Mouse (Mus musculus): Measurements from ENCODE around the gene Map4k3. TPM values are rescaled to one million over a fixed set of nuclear protein-coding genes. Genes with fewer than 3 reads are reported as not detected.
"Not testable (repeated sequence)": the region's sequence is repeated elsewhere in the genome, so short reads cannot be mapped to it uniquely, and the experiment has no call there.

Gene Map4k3
- total RNA-seq, 2 experiments from 2014 or later: 16.4 to 17.3 TPM

DNA sequence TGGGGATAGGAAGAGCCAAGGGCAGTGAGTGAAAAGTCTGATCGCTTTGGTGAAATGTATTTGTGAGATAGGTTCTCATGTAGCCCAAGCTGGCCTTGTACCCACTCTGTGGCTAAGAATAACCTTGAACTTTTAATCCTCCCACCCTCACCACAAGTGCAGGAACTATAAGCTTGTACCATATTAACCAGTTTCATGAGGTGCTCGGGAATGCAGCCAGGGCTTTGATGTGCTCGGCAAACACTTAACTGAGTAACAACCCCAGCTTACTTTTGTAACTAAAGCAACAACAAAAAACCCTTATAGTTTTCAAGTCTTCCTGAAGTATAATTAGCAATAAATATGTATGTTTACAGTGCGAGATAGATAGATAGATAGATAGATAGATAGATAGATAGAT is 4.0 kb upstream of the Map4k3 start:
- no peak for DNase-seq
- intact Hi-C loops (cut with DNase I; ENCODE audit: low total_unique reads): no loop called here

DNA sequence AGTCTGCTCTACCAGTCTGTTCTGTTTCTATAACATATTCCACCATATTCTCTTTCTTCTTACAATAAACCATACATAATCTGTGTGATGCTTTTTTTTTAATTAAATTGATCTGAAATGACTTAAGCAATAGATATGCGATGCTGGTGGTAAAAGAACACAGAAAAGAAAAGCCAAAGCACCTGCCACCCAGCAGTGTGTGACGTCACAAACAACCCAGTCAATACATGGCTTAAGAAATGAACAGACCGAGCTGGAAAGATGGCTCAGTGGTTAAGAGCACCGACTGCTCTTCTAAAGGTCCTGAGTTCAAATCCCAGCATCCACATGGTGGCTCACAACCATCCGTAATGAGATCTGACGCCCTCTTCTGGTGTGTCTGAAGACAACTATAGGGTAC is 2.0 kb upstream of the Map4k3 start:
- intact Hi-C loops (cut with DNase I; ENCODE audit: low total_unique reads); DNase-seq: not testable (repeated sequence)

DNA sequence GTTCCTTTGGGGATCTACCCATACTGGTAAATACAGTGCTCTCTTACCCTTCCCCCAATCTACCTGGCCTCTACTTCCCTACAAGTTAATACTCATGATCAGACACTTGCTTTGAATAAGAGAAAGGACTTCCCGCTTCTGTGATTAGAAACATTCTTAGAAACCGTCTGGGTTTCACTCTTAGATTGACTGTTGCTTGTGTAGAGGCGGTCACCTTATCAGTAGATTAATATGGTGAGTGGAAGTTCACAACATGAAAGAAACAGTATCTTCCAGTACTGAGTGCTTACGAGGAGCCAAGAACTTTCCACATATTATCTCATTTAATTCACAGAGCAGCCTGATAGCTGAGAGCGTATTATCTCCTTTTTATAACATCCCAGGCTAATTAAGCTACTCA is 1.5 kb upstream of the Map4k3 start:
- DNase-seq: no peak
- intact Hi-C loops (cut with DNase I; ENCODE audit: low total_unique reads): no loop called here

GRCm38 (mm10) chr17:80729080-80729749 is 930 bp upstream of the Map4k3 start:
- DNase-seq: no peak
- intact Hi-C loops (cut with DNase I; ENCODE audit: low total_unique reads): no loop called here

- intact Hi-C loops (cut with DNase I; ENCODE audit: low total_unique reads): no loop called here
These were observed 839 bp downstream of the Map4k3 start for GRCm38 (mm10) chr17:80727341-80727951.

DNA sequence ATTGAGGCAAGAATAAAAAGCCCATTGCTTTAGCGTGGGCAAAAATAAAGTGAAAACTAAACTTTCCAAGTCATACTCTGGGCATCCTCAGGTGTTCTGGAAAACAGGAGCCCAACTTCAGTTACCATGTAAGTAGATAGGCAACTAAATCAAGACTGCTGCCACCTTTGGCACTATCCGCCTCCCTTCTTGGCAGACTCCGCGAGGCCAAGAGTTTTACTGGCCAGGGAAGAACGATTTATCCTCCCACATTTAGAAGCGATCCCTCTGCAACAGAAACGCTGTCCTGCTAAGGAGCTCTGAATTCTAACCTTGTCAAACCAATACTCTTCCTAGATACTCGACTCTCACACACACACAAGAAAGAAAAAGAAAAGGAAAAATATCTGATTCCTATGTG is 1.5 kb downstream of the Map4k3 start:
- intact Hi-C loops (cut with DNase I; ENCODE audit: low total_unique reads): no loop called here

More at GRCm38 (mm10) chr17:80727341-80727951, 839 bp downstream of the Map4k3 start:
- DNase-seq: peak; percentile 53

DNA sequence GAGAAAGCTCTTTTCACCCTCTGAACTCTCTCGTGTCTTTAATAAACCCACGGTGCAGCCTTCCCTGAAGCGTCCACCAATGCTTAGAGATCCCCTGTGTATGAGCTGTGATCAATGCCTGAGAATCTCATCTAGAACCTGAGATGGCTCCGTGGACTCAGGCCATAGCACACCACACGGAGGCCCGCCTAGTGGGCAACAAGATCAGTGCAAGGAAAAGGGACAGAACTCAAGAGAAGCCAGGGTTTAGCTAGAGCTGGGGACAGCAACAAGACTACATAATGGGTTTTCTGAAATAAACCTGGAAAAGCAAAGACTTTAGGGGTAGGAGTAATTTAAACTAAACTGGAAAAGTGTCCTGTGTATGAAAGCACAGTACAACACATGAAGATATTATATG is 5.2 kb downstream of the Map4k3 start:
- intact Hi-C loops (cut with DNase I; ENCODE audit: low total_unique reads): no loop called here

More for the DNA sequence above, 1.5 kb downstream of the Map4k3 start:
- peak; percentile 59 for DNase-seq

DNA sequence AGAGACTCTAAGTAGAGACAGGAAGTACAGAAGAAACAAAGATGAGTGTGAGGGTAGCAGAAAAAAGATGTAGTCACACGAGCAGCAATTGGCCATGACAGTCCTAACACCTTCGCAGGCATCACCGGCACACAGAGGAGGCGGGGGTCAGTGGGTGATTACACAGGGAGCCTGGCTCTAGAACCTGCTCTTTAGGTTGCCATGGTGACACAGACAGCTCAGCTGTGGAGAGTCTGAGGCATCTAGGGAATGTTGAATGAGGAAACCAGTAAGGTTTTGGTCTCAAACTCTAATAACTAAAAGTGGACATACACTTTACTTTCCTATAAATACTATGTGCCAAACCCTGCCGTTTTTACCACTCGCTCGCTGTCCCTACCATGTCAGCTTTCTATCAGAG is 6.6 kb downstream of the Map4k3 start:
- intact Hi-C loops (cut with DNase I; ENCODE audit: low total_unique reads): no loop called here

More for the DNA sequence above, 5.2 kb downstream of the Map4k3 start:
- DNase-seq: no peak

DNA sequence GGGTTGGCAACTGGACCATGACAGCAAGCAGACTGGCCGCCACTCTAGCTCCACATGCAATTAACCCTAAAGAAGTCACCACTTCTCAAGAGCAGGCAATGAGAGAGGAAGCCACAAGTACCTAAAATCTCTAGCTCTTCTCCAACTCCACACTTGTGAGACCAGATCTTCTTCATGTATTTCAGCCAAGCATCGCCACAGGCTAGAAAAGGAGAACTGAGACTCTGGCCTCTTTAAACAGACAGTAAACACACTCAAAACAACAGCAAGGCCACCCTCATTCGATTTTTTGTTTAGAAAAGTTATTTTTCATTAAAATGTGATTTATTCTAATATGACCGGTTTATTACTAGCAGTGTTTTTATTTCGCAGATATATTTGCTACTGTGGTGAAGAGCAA is 9.0 kb downstream of the Map4k3 start:
- no peak for DNase-seq
- intact Hi-C loops (cut with DNase I; ENCODE audit: low total_unique reads): no loop called here

More for the DNA sequence above, 6.6 kb downstream of the Map4k3 start:
- no peak for DNase-seq

DNA sequence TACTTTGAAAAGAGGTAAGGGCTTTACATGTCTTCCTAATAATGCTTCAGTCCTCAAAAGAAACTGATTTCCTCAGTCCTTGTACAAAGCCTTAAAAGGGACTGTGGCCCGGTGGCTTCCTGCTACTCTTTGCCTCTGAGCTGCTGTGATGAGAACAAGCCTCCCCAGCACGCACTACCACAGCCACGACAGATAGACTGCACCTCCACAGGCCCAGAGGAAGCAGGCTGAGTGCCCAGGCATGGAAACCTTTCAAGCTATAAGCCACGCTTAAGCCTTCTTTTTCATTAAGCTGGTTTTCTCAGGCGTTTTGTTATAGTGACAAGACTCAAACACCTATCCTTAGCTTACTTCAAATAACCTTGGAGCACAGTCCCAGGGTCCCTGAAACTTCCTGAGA is 10.0 kb downstream of the Map4k3 start:
- no peak for DNase-seq
- intact Hi-C loops (cut with DNase I; ENCODE audit: low total_unique reads): no loop called here

GRCm38 (mm10) chr17:80713588-80713987 is 14.7 kb downstream of the Map4k3 start:
- no peak for DNase-seq
- intact Hi-C loops (cut with DNase I; ENCODE audit: low total_unique reads): no loop called here

GRCm38 (mm10) chr17:80709921-80710838 is 18.1 kb downstream of the Map4k3 start:
- DNase-seq: peak; percentile 35
- intact Hi-C loops (cut with DNase I; ENCODE audit: low total_unique reads): no loop called here

DNA sequence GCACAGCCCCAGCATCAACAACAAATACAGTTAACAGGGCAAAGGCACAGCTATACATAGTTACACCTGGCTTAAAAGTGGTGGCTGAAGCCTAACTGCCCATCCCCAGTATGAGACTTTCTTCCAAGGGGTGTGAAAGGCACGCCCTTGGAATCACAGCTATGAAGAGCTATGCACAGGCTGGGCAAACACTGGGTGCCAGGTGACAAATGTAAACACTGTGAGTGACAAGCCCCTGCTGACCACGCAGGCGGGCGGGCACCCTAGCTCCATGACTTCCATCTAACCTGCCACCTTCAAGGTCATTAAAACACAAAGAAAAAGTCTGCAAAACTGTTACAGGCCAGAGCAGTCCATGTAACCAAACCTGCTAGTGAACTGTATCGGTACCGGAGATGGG is 19.5 kb downstream of the Map4k3 start:
- intact Hi-C loops (cut with DNase I; ENCODE audit: low total_unique reads): no loop called here
- DNase-seq: no peak

- DNase-seq: no peak
- intact Hi-C loops (cut with DNase I; ENCODE audit: low total_unique reads): no loop called here
These were observed 21.1 kb downstream of the Map4k3 start for GRCm38 (mm10) chr17:80707176-80707575.

- intact Hi-C loops (cut with DNase I; ENCODE audit: low total_unique reads): no loop called here
- no peak for DNase-seq
These were observed 21.7 kb downstream of the Map4k3 start for GRCm38 (mm10) chr17:80706608-80707007.

DNA sequence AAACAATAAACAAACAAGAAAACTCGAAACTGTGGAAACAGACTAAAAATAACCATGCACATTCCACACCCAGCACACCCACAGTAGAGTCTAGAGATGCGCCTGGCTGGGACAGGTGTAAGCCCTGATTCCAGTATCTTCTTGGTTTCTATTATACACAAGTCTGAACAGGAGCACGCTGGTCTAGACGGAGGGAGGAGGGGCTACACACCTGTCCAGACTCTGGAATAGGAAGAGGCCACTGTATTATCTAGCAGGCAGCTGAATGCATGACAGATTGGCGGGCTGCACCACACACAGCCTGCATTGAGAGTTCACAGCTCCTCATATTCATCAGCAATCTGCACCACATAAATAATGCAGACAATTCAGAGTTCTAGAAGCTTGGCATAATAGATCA is 26.6 kb downstream of the Map4k3 start:
- DNase-seq: no peak

GRCm38 (mm10) chr17:80698930-80699329 is 29.4 kb downstream of the Map4k3 start:
- DNase-seq: no peak

More for the DNA sequence above, 26.6 kb downstream of the Map4k3 start:
- intact Hi-C loops (cut with DNase I; ENCODE audit: low total_unique reads): no loop called here

DNA sequence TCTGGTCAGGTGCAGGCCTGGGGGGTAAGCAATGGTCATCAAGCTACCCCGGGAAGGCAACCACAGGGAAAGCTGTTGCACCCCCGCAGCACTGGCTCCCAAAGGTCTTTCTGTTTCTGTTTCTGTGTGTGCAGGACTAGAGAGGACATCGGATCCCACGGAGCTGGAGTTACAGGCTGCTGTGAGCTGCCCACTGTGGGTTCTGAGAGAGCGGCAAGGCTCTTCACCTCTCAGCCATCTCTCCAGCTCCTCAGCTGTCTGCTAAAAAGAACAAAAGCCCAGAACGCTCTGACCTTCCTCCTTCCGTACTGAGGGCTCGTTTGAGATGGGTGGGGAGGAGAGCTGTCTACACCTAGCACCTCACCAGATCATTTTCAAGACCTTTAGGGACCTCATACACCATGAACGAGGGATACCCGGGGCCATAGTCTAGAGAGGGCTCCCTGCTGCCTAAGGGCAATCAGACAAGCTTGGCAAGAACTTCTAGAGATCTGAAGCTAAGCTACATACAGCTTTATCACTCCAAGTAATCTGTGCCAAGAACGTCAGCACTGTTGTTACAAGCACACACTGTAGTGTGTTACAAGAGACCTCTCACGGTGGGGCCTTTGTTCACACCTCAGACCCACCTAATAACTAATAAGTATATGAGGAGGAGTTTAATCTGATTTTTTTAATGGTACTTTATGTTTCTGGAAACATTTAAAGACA is 29.9 kb downstream of the Map4k3 start:
- intact Hi-C loops (cut with DNase I; ENCODE audit: low total_unique reads): no loop called here
- no peak for DNase-seq

More at GRCm38 (mm10) chr17:80698930-80699329, 29.4 kb downstream of the Map4k3 start:
- intact Hi-C loops (cut with DNase I; ENCODE audit: low total_unique reads): no loop called here

DNA sequence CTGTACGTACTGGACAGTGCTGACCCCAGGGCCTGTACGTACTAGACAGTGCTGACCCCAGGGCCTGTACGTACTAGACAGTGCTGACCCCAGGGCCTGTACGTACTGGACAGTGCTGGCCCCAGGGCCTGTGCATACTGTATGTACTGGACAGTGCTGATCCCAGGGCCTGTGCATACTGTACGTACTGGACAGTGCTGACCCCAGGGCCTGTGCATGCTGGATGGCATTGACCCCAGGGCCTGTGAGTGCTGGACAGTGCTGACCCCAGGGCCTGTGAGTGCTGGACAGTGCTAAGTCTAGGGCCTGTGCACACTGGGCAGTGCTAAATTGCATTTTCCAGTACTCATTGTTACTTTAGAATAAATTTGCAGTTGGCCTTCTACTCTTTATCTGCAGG is 31.3 kb downstream of the Map4k3 start:
- no peak for DNase-seq
- intact Hi-C loops (cut with DNase I; ENCODE audit: low total_unique reads): no loop called here

DNA sequence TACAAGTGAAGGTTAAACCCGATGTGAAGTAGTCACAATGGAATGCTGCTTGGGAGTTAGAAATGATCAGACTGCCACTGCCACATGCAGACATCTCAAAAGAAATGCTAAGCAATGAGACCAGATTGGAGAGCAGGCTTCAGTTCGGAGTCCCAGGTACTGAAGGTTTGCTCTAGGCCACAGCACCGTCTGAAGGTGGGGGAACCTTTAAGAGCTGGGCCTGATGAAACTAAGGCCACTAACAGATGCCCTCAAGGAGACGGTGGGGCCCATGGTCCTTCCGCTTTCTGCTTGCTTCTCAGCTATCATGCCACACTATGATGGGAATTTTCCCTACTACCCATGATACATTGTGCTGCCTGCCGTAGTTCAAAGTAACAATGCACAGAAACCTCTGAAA is 32.1 kb downstream of the Map4k3 start:
- intact Hi-C loops (cut with DNase I; ENCODE audit: low total_unique reads): no loop called here
- no peak for DNase-seq

Data from gastrocnemius, postnatal 14 days (tissue).